Mouse (Mus musculus) cerebellum, postnatal 14 days (tissue): ENCODE results near the gene Hnrnpc.

Experiments
- DNase-seq, 2 experiments: peaks; one replicate each; pipeline ENCODE4 v3.0.0; 2021; ENCODE audit warnings: mixed read lengths in 2 of 2

The Hnrnpc gene

DNA sequence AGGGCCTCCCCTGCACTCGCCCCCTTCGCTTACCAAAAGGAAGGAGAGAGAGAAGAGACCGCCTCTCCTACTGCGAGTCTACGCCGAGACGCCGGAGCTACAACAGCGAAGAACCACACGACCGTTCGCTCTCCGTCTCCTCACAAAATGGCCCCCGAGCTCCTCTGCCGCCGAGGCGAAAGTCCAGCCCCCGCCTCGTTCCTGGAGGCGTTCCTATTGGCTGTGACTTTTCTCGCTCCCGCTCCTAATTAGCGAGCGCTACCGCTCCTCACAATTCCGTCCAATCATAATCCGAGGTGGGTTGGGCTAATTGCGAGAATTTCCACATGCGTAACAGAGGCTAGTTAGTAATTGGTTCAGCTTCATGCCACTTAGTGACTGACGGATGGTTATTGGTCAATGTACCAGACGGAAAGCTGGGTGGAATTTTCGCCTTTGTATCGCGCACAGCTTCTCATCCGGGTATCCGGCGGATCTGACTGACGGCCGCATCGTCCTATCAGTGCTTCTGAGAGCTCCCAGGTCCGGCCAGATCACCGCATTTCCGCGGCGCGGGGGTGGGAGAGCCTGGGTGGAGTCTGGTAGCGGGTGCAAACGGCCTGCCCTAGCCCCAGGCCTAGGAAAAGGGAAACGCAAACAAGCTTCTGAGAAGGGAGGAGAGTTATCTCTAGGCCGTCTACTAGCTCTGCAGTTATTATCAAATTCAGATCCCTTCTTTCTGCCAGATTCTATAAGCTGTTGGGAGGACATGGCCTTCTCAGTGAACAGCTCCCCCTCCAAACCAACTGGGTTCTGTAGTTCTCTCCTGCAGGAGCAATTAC lies at the start of gene Hnrnpc:
Hnrnpc (minus strand) TSS at position 173 of the 821 bp plus-strand sequence.
- peak; percentile 100 for DNase-seq

DNA sequence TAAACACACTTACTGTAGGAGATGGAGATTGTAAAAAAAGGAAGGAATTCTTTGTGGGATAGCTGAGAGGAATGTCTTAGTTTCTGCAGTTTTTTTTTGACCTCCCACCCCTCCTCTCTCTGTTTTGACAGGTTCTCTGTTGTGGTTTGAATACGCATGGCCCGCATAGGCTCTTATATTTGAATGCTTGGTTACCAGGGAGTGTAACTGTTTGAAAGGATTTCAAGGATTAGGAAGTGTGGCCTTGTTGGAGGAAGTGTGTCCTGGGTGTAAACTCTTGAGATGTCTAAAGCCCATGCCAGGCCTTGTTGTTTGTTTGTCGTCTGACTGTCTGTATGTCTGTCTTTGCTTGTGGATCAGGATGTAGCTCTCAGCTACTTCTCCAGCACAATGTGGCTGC lies 48.8 kb upstream of the Hnrnpc start:
- no peak for DNase-seq

DNA sequence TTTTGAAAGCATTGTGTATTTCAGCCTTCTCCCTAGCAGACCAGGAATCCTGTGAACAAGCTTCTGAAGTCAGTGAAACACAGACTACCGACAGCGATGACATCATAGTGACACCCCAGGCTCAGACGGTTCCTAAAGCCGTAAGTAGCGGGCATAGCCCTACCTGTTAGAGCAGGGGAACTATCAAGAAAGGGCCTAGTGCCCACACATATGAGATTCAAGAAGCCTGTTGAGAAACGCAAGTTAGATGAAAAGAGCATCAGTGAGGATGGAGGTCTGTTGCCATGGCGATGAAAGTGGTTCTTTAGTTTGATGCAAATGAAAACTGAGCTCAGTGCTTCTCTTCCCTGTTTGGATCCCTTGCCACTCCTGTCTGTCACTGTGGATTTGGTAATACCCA lies 48.4 kb upstream of the Hnrnpc start:
- DNase-seq, result no peak

DNA sequence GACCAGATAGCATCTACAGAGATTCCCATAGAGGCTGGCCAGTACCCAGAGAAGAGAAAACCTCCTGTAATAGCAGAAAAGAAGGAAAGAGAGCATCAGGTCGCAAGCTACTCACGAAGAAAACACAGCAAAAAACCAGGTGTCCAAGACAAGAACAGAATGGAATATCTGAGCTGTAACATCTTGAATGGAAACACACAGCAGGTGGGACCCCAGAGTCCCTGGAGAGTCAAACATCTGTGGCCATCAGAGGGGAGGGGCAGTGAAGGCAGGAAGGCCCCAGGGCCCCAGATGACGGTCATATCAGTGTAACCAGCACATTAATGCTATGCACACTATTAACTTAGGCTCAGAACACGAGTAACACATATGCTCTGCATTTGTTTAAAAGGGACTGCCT lies 46.1 kb upstream of the Hnrnpc start:
- no peak for DNase-seq

DNA sequence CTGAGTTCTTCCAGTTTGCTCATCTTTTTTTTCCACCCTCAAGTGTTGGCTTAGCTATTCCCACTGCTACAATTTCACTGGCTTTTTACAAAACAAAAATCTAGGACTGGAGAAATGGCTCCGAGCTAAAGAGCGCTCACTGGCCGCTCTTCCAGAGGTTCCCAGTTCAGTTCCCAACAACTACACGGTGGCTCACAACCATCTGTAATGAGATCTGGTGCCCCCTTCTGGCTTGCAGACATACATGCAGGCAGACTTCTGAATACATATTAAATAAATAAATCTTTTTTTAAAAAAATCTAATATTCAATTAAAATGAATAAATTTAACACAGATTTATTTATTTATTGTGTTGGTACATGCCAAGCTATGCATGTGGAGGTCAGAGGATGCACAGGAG lies 42.7 kb upstream of the Hnrnpc start:
- DNase-seq, result peak in 1 of 2 experiments; percentile 24

DNA sequence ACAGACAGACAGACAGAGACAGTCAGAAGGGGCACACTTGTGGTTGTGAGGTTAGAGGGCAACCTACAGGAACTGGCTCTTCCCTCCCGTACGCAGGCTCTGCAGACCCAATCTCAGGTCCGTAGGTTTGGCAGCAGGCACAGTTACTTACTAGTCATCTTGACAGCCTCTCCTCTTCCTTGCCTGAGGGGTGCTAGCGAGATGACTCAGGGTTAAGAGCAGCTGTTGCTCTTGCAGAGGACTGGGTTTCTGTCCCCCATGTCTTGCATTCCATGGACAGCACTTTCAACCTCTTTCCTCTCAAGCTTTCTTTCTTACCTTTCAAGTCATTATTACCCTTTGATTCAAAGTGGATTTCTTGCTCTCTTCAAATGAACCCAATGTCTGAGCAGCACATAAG lies 40.3 kb upstream of the Hnrnpc start:
- DNase-seq, result no peak

DNA sequence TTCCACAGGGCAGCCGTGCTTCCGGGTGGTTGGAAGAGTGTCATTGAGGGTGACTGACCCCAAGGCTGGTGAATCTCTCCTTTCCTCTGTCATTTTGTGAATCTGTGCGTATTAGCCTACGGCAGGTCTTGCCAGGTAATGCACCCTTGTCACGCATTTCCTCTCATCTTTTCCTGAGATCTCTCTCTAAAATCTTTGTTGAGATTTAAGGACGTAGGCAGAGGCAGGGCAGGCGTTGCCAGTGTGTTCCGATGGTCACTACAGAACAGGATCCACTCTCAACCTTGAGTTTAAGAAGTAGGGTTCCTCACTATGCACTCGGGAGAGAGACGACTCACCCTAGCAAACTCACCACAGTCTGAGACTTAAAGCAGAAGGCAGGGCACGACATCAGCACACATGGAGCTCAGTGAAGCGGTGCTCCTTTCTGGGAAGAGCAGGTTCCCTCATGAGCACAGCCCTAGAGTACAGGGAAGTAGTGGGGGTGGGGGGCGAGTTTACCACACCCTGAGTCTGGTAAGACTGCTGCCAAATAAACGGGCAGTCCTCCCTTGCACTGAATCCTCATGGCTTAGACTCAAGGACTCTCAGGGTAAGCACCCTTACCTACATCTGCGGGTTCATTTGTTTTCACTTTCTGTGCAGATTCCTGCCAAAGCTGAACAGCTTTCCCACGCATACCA lies 37.8 kb upstream of the Hnrnpc start:
- no peak for DNase-seq

DNA sequence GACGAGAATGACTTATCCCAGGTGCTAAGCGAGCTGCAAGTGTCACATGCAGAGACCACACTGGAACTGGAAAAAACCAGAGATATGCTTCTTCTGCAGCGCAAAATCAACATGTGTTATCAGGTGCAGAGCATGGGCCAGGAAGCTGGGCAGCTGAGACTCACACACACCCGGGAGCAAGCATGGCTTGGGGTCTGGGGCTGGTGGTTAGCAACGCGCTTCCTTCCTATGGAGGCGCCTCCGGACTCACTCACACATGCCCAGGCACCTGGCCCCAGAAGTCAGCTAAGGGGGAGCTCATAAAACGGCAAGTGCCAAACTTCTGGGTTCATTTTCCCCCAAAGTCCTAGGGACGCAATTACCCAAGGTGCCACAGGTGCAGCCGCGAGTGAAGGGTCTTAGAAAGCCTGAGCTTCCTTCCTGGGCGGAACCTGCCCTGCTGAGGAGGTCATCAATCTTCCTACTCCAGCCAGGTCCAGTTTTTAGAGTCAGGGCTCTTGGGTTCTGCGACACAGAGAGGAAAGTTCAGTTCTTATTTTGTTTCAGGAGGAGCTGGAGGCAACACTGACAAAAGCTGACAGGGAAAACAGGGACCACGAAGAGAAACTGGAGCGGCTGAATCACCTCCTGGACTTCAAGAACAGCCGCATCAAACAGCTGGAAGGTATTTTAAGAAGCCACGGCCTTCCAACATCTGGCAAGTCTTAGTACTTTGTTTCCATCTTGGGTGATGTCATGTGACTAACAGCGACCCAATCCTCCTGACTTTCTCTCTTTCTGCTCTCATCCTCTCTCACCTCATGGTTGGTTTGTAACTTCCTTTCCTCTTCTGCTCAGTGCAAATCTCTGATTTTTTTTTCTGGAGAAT lies 37.0 kb upstream of the Hnrnpc start:
- no peak for DNase-seq

DNA sequence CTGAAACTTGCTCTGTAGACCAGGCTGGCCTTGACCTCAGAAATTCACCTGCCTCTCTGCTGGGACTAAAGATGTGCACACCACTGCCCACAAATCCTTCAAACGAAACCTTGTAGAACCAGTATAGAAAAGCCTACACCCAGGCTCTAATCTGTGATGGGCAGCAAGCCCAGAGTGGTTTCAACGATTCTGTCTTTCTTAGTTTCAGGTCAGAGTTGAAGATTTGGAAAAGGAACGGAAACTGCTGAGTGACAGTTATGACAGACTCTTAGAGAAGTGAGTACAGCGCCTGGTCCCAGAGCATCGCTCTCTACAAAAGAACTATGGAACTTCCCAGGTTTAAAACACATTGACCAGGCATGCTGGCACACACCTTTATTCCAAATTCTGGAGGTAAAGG lies 29.8 kb upstream of the Hnrnpc start:
- no peak for DNase-seq

DNA sequence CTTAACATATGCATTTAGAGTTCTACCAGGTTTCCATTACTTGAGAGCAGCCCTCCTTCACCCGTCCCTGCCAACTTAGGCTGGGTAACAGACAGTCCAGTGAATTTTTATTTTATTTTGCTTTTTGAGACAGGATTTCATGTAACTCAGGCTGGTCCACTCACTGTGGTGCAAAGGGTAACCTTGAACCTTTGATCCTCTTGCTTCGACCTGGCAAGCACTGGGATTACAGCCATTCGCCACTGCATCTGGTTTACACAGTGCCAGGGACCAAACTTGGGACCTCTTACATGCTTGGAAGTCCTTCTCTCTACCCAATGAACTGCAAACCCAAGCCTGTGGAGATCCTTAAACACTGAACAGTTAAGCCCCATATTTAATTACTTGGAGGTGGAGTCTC lies 20.8 kb upstream of the Hnrnpc start:
- no peak for DNase-seq

DNA sequence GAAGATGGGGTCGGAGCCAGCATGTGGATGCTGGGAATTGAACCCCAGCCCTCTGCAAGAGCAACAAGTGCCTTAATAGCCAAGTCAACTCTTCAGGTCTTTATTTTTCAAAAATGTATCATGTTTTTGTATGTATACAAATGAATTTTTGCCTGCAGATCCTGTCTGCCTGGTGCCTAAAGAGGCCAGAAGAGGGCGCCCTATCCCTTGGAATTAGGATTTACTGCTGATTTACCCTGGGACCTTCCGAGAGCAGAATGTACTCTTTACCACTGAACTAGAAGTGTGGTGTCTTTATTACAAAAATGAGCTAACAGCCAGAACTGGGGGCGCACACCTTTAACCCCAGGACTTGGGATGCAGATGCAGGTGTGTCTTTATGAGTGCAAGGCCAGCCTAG lies 20.1 kb upstream of the Hnrnpc start:
- DNase-seq, result peak; percentile 81 to 86

DNA sequence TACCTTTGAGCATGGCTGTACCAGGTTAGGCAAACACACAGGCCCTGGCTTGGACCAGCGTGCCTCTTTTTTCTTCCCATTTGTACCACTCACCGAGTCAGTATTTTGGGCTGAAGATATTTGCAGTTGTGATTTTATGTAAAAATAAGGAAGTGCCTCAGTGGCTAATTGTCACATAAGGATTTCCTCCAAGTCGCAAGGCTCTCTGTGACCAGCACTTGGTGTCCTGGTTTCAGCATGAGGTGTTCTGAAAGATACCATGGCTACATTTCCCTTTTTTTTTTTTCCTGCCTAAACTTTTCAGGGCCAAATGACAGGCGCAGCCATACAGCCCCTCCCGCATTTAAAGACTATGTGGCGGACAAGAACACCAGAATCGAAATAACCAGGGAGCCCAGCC lies 16.3 kb upstream of the Hnrnpc start:
- DNase-seq, result no peak

DNA sequence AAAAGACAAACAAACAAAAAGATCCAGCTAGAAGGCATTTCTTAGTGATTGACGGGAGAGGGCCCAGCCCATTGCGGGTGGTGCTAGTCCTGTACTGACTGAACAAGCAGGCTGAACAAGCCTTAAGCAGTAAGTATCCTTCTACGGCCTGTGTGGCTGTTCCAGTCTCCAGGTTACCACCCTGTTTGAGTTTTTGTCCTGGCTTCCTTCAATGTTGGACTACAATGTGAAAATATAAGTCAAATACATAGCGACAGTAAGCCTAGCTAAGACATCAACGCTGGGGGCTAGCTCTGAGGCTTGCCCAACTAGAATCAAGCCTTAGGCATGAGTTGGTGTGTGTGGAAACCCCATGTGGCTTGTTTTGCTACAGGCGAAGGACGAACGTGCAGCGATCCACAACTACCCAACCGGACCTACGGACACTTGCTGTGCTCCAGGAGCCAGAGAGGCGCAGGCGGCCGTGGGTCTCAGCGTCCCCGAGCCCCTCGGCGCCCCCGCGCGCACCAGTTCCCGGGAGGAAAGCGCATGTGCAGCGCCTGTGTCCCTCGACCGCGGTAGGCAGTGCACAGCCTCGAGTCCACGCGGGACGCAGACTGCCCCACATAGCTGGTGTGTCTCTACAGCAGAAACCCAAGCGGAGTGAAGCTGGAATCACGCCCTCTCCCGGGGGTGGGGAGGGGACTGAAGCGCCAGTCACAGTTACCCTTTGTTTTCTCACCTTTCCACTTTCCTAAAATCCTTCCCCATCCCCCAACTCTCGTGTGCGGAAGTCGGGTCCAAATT lies 15.2 kb upstream of the Hnrnpc start:
- peak; percentile 79 to 82 for DNase-seq

DNA sequence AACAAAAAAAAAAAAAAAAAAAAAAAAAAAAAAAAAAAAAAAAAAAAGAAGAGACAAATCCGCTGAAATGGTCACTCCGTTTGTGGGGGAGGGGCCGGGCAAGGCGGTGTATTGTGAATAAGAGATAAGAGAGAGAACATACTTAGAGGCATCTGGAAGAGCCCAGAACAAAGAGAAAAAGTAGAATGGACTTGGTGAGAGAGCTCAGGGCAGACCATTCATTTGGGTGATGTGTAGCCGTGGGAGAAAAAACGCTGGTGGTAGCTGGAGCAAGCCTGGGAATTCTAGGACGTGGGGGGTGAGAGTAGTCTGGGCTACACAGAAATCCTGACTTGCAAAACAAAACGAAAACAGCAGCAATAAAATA lies 14.6 kb upstream of the Hnrnpc start:
- DNase-seq, result peak in 1 of 2 experiments; percentile 45

DNA sequence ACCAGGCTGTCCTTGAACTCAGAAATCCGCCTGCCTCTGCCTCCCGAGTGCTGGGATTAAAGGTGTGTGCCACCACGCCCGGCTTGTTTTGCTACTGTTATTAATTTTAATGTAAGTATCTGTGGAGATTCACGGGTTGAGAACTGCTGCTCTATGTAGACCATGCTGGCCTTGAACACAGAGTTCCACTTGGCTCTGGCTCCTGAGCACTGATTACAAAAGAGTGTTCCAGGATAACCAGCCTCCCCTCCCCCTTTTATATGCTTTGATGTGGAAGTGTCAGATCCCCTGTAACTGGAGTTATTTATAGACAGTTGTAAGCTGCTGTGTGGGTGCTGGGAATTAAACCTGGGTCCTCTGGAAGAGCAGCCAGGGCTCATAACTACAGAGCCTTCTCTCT lies 13.4 kb upstream of the Hnrnpc start:
- no peak for DNase-seq

DNA sequence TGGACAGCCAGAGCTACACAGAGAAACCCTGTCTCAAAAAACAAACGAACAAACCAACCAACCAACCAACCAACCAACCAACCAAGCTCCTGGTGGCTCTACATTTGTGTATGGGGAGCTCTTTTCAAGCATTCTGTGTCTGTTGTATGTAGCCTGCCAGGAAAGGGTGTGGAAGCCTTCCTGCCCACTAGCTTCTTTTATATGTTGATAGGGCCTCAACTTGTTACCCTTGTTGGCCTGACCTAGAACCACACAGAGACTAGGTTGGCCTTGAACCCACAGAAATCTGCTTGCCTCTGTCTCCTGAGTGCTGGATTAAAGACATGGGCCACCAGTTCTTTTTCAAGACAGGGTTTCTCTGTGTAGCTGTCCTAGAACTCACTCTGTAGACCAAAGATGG lies 10.3 kb upstream of the Hnrnpc start:
- no peak for DNase-seq

DNA sequence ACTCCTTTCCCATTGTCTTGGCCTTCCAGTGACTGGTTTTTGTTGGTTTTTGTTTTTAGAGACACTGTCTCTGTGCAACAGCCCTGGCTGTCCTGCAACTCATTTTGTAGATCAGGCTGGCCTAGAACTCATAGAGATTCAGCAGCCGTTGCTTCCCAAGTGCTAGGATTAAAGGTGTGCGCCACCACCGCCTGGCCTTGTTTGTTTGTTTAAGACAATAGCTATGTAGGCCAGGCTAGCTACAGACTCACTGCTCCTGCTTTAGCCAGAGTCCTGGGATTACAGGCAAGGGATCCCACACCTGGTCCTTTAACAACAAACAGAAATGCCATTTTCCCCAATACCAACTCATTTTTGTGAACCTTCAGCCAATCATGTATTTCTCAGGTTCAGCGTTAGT lies 6.5 kb upstream of the Hnrnpc start, which contains the start of gene Rpgrip1:
Rpgrip1 (plus strand) TSS at position 359 of the 400 bp plus-strand sequence.
- DNase-seq, result no peak

DNA sequence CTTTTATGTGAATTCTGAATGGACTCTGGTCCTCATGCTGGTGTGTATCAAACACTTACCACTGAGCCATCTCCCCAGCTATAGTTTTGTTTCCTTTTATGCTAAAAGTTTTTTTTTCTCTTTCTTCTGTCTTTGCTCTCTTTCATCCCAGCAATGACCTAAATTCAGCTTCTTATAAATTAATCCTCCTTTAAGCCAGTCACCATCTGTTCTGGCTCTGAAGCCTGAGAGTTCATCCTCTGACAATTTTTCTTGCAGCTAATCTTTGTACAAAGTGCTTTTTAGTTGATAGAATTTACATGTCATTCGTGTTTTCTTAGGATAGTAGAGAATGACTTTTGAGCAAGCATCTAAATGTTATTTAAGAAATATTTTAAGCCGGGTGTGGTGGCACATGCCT lies 4.2 kb upstream of the Hnrnpc start:
- no peak for DNase-seq

DNA sequence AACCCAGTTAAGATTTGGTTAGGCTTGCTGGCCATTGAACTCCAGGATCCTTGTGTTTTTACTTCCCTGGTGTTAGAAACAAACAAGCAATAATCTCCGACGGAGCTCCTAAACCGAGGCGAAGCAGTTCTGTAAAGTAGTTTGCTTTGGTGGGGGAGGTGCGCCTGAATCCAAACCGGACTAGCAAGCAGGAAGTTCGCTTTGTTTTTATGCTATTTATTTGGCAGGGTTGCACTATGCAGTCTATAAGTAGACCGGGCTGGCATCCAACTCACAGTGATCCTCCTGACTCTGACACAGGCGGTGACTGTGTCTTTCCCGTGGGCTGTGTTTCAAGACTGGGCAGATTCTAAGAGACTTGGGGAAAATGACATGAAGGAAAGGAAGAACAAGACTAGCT lies 2.9 kb upstream of the Hnrnpc start:
- peak; percentile 68 to 73 for DNase-seq

DNA sequence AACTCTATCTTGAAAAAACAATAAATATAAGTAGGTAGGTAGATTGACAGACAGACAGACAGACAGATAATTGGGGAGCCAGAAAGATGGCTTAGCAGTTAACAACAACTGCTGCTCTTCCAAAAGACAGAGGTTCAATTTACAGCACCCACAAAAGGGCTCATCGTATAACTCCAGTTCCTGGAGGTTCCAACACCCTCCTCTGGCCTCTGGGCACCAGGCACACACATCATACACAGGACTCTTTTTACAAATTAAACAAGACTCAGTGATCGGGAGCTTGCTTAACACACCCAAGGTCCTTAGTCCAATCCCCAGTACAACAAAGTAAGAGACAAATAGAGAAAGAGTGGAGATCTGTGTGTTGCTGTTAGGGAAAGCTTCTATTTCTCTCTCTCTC lies 1.5 kb upstream of the Hnrnpc start:
- no peak for DNase-seq

DNA sequence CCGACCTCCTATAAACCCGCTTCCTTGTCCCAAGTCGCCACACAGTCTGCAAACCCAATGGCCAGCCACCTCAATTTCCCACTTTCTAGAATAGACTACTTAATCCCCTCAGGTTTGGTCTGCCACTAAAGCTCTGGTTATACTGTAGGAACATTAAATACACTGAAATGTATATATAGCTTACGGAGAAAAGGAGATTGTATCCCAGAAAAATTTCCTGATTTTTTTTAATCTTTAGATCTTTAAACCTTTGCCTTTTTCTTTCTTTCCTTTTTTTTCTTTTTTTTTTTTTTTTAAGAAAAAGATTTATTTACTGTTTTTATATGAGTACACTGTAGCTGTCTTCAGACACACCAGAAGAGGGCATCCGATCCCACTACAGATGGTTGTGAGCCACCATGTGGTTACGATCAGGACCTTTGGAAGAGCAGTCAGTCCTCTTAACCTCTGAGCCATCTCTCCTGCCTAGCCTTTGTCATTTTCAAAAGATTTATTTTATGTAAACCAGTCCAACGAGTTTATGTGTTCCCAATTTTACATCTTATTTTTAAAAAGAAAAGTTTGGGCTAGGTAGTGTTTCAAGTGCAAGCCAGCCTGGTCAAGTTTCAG lies 953 bp upstream of the Hnrnpc start:
- no peak for DNase-seq

DNA sequence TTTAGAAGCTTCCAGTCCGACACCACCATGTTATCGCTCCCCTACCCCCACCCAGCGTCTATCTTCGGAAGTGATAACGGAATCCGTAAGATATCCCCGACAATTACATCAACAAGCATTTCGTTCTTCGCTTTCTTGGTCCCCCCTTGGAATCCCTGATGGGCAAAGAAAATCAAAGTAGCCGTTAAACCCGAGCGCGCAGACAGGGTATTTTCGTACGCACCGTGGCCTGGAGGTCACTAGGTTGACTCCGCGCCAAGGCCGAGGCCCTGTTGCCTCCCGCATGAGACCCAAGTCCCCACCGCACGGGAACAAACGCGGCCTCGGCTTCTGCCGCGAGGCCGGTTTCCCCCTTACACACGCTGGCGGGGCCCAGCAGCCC lies 363 bp downstream of the Hnrnpc start:
- peak; percentile 83 to 86 for DNase-seq
